Mouse (Mus musculus) erythroblast, embryonic 14.5 days (primary cell): Measurements from ENCODE around the gene Ranbp3l. TPM values are rescaled to one million over a fixed set of nuclear protein-coding genes. Genes with fewer than 3 reads are reported as not detected.
A peak's percentile ranks its signal among the peaks of the same experiment; 100 is the strongest.

Experiments used
- H3K27me3 ChIP-seq: 2 replicates; pipeline ENCODE4 v1.6.1; 2012; ENCODE audit warnings: inconsistent platforms; ENCODE audit not compliant: control insufficient read depth
- H3K36me3 ChIP-seq: 2 replicates; pipeline ENCODE4 v1.6.1; 2012; ENCODE audit warnings: mild to moderate bottlenecking, inconsistent platforms; ENCODE audit not compliant: control insufficient read depth
- H3K4me1 ChIP-seq: 2 replicates; pipeline ENCODE4 v1.6.1; 2012; ENCODE audit warnings: inconsistent platforms; ENCODE audit not compliant: control insufficient read depth
- H3K4me3 ChIP-seq: replicated peaks from 2 replicates; pipeline ENCODE3; 2012; ENCODE audit warnings: moderate library complexity, mild to moderate bottlenecking, inconsistent platforms
- H3K9me3 ChIP-seq: 2 replicates; pipeline ENCODE4 v1.6.1; 2012; ENCODE audit warnings: low read length, inconsistent platforms, mixed read lengths; ENCODE audit not compliant: control insufficient read depth
- GATA1 ChIP-seq: IDR thresholded peaks from 2 replicates; pipeline ENCODE4 v1.6.1; 2012; ENCODE audit warnings: low read length, inconsistent platforms, mixed read lengths
- TAL1 ChIP-seq: IDR thresholded peaks from 3 replicates; pipeline ENCODE4 v1.6.1; 2012; ENCODE audit warnings: low read length, inconsistent platforms, mixed read lengths
- polyA plus RNA-seq: library from polyadenylated mRNA; stranded (reverse); fragments of >175 nt; gene quantifications from 2 replicates; pipeline ENCODE4 v1.2.3, GENCODE M21; 2012

Ranbp3l gene
- polyA plus RNA-seq = not detected in 2 replicates

DNA sequence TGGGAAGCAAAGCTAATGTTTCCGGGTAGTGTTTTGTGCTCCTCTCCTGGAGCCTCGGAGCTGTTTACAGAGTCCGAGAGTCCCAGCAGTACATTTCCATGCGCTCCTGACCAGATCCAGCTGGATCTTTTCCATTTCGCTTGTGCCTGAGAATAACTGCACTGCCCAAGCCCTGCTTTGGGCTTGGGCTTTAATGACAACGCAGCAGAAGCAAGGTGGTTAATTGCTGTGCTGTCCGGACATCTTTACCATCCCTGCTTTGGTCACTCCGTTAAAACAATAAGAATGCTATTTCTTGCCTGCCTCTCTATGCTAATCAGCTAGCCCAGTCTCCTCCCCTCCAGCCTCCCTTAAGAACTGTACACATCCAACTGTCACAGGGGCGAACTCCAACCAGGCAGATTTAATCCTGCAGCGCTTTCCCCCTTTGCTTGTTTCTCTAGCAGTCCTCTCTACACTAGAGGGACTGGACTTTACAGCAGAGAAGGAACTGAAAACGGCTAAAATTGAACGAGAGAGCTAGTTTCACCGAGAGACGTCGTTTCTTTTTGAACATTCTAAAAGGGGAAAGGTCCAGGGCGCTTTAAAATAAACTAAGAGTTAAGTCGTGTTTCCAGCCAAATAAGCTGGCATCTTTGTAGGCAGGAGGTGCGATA, at the start of gene Ranbp3l:
Gene Ranbp3l, plus strand, starts transcription at position 377 of the 656 bp plus-strand sequence.
- no peaks in the 10 kb centered on the region for H3K27me3 ChIP-seq
- H3K36me3 ChIP-seq = no peaks in the 10 kb centered on the region
- H3K4me1 ChIP-seq = no peaks in the 10 kb centered on the region
- no peak for TF ChIP-seq TAL1
- TF ChIP-seq GATA1 = no peak
- H3K4me3 ChIP-seq = peak within 1 kb of the TSS; percentile 23
- no peaks in the 10 kb centered on the region for H3K9me3 ChIP-seq

DNA sequence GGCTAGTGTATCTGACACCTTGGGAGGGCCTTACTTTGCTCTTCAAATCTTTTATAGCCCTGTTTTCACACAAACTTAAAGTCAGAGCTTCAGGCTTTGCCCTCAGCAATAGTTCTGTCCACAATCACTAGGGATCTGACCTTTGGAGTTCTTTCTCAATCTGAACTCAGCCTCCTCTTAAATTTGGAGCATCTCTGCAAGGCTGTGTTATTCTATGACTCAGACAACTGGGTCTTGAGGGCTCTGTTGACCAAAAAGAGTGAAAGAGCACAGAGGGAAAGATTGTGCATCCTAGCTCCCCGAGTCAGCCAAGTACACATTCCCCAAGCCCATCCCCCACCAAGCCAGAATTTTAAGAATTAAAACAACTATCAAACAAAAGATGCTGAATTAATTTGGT, 37.7 kb upstream of the Ranbp3l start:
- H3K36me3 ChIP-seq = no peaks in the 10 kb centered on the region
- H3K27me3 ChIP-seq = no peaks in the 10 kb centered on the region
- TF ChIP-seq GATA1 (no peak), TAL1 (no peak)
- peaks cover 10% of the 10 kb centered on the region for H3K9me3 ChIP-seq
- no peaks in the 10 kb centered on the region for H3K4me1 ChIP-seq
- no peak overlapping the region for H3K4me3 ChIP-seq

DNA sequence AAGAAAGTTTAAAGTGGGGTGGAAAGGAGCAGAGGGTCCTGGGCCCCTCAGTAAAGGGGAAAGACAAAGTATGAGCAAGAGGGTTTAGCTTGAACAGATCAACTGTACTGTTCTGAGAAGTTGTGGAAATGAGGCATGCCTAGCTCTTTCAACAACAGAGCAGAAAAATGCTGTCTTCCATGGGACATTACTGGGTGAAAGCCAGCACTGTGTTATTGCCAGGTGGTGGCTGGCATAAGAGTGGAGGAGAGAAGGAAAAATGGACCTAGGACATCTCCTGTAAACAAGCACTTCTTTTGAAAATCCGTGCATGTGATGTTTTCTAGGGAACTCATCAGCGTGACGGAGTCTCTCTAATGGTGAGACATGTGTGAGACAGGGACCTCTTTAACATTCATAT, 30.8 kb upstream of the Ranbp3l start:
- Histone ChIP-seq H3K4me1 (no peaks in the 10 kb centered on the region), H3K36me3 (no peaks in the 10 kb centered on the region), H3K9me3 (no peaks in the 10 kb centered on the region), H3K4me3 (no peak overlapping the region), H3K27me3 (no peaks in the 10 kb centered on the region)
- TF ChIP-seq TAL1 (no peak), GATA1 (no peak)

DNA sequence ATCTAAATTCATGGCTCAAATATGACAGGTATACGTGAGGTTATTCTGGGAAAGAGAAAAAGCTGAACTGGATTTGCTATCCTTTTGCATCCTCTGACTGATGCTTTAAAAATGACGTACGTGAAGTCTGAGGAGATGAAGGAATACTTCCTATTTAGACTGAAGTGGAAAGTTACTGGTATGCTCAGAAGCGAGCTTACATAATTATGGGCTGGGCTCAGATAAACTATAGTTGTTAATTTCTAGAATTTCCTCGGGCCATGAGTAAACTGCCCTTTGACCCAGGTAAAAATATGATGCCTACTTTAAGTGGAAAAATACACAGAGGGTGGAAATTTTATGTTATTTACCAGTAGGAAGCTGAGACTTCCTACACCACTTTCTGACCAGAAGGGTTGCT, 26.9 kb upstream of the Ranbp3l start:
- no peaks in the 10 kb centered on the region for H3K36me3 ChIP-seq
- TF ChIP-seq TAL1 (no peak), GATA1 (no peak)
- no peaks in the 10 kb centered on the region for H3K9me3 ChIP-seq
- H3K4me3 ChIP-seq = no peak overlapping the region
- no peaks in the 10 kb centered on the region for H3K4me1 ChIP-seq
- no peaks in the 10 kb centered on the region for H3K27me3 ChIP-seq

DNA sequence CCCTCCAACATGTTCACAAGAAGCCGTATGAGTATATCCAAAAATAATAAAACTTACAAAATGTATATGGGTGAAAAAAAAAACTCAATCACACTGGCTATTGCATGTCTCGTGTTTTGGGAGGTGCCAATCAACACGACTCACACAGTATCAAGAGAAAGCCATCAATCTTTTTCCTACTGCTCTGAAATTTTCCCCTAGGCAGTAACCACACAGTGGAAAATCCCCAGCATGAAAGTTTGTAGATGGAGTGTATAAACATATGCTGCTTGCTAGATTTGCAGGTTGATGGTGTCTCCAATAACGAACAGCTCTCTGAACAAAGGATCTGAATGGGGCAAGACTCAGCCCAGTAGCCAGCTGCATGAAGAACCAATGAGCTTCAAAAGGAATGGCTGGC, 16.9 kb upstream of the Ranbp3l start:
- no peaks in the 10 kb centered on the region for H3K36me3 ChIP-seq
- TF ChIP-seq GATA1 = no peak
- no peak for TF ChIP-seq TAL1
- no peak overlapping the region for H3K4me3 ChIP-seq
- no peaks in the 10 kb centered on the region for H3K4me1 ChIP-seq
- H3K9me3 ChIP-seq = no peaks in the 10 kb centered on the region
- no peaks in the 10 kb centered on the region for H3K27me3 ChIP-seq

DNA sequence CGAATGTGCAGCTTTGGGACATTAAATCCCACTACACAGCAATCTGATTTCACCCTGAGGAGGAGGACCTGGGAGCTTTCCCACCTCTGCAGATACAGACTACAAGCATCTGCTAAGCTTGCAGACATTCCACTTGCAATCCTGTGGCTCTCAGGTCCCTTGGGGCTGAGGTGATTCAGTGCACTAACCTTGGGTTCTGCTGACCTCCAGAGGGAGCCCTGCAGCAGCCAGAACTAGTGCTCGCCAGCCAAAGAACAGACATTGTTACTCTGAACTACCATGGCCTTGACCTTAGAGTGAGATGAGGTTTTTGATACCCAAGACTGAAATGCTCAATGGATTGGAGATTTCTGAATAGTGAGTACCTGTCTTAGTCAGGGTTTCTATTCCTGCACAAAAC, 4.4 kb upstream of the Ranbp3l start:
- no peak for TF ChIP-seq GATA1
- no peak for TF ChIP-seq TAL1
- no peak overlapping the region for H3K4me3 ChIP-seq
- H3K36me3 ChIP-seq = no peaks in the 10 kb centered on the region
- H3K4me1 ChIP-seq = no peaks in the 10 kb centered on the region
- H3K9me3 ChIP-seq = no peaks in the 10 kb centered on the region
- H3K27me3 ChIP-seq = no peaks in the 10 kb centered on the region

DNA sequence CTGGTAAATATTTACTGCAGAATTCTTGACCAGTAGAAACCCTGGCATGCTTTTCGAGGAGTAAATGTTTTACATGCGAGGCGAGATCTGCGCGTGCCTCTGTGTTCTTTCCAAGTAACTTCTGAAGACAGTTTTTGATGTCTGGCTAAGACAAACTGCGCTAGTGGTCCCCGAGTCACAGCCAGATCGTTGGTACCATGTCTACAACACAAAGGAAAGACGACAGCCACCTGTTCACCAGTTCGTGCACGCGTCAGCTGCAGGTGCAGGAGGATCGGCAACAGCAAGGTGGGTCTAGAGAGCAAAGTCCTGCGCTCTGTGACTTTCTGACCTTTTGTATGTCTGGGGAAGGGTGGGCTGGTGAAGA, 463 bp downstream of the Ranbp3l start:
- peak overlapping the region; percentile 23 for H3K4me3 ChIP-seq
- no peaks in the 10 kb centered on the region for H3K36me3 ChIP-seq
- TF ChIP-seq GATA1 (no peak), TAL1 (no peak)

DNA sequence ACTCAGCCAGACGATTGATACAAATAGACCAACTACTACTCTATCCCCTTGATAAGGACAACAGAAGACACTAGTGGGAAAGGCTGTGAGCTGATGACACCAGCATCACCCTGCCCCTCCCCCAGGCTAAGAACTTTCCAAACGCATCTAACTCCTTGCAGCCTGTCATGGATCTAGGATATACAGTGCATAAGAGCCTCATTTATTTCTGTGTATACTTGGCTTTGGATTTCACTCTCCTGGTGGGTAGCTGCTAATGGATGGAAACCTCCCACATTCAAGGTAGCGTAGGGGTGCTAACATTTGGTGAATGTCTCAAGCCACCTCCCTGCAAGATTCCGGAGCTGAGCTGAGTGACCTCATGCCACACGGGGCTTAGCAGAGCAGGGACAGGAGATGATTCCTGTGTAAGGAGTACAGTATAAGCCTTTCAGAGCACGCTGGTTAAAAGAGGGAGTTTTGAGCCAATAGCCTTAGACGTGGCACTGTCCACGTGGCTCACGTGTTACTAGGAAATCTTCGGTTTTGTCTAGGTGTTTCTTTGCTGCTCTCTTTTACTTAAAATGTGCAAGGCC, 1.4 kb downstream of the Ranbp3l start:
- no peaks in the 10 kb centered on the region for H3K27me3 ChIP-seq
- no peak for TF ChIP-seq TAL1
- no peak for TF ChIP-seq GATA1
- H3K36me3 ChIP-seq = no peaks in the 10 kb centered on the region
- no peaks in the 10 kb centered on the region for H3K4me1 ChIP-seq
- no peaks in the 10 kb centered on the region for H3K9me3 ChIP-seq
- no peak overlapping the region for H3K4me3 ChIP-seq

More for the DNA sequence above, 463 bp downstream of the Ranbp3l start:
- Histone ChIP-seq H3K4me1 (no peaks in the 10 kb centered on the region), H3K27me3 (no peaks in the 10 kb centered on the region), H3K9me3 (no peaks in the 10 kb centered on the region)

DNA sequence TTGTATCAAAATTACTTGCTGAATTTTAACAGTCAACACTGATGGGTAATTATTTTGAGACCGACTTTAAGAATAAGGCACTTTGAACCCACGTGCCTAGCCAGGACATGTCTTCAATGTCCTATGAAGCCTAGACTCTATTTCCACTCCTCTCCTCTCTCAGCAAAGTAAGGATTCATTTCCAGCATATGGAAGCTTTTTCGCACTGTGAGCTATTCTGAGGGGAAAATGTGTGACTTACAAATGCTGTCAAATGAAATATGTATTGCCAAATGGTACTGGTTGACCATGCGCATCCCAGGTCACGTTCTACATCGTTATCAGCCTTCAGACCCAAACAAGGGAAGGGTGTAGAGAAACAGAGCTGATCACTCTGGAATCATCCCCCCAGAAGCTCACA, 23.5 kb downstream of the Ranbp3l start:
- no peak for TF ChIP-seq TAL1
- TF ChIP-seq GATA1 = no peak
- no peaks in the 10 kb centered on the region for H3K27me3 ChIP-seq
- H3K9me3 ChIP-seq = no peaks in the 10 kb centered on the region
- H3K4me1 ChIP-seq = no peaks in the 10 kb centered on the region
- H3K36me3 ChIP-seq = no peaks in the 10 kb centered on the region
- no peak overlapping the region for H3K4me3 ChIP-seq
